Mouse (Mus musculus) brain, embryonic 14.5 days (tissue): ENCODE measurements around the gene L3hypdh. TPM values are rescaled to one million over a fixed set of nuclear protein-coding genes. Genes with fewer than 3 reads are reported as not detected.
A peak's percentile ranks its signal among the peaks of the same experiment; 100 is the strongest.
"Not testable (repeated sequence)": the region's sequence is repeated elsewhere in the genome, so short reads cannot be mapped to it uniquely, and the experiment has no call there.

ENCODE experiments used
- DNase-seq: peaks from one replicate; pipeline ENCODE4 v3.0.0-alpha.2; 2011; ENCODE audit warnings: low read depth
- CTCF ChIP-seq: fragments of 200-500 bp; IDR thresholded peaks from 2 replicates; pipeline ENCODE4 v1.5.1; 2012; ENCODE audit warnings: inconsistent platforms, mild to moderate bottlenecking, moderate library complexity, borderline replicate concordance; ENCODE audit not compliant: insufficient read depth, insufficient read length; ENCODE audit errors: extremely low read depth
- POLR2A ChIP-seq: fragments of 200-500 bp; IDR thresholded peaks from 2 replicates; pipeline ENCODE4 v1.6.1; 2012; ENCODE audit warnings: mild to moderate bottlenecking, inconsistent platforms, borderline replicate concordance; ENCODE audit not compliant: poor library complexity, insufficient read depth, insufficient read length, severe bottlenecking; ENCODE audit errors: extremely low read depth
- polyA plus RNA-seq: library from polyadenylated mRNA; depleted of rRNA; stranded (reverse); fragments of >200 nt; gene quantifications from 2 replicates; pipeline ENCODE4 v1.2.3, GENCODE M21; 2012

L3hypdh gene
- polyA plus RNA-seq, 1 experiment, result 12.7 TPM

- TF ChIP-seq POLR2A, result no peak
- no peak for TF ChIP-seq CTCF
- no peak for DNase-seq
These were observed 2.0 kb downstream of the L3hypdh start for GRCm38 (mm10) chr12:72083265-72083664.

GRCm38 (mm10) chr12:72082370-72082769 lies 2.9 kb downstream of the L3hypdh start:
- TF ChIP-seq CTCF, result no peak
- TF ChIP-seq POLR2A, result no peak
- DNase-seq, result no peak

GRCm38 (mm10) chr12:72081961-72082360 lies 3.3 kb downstream of the L3hypdh start:
- no peak for DNase-seq
- TF ChIP-seq CTCF (no peak), POLR2A (no peak)

- no peak for TF ChIP-seq POLR2A
- no peak for TF ChIP-seq CTCF
- no peak for DNase-seq
These were observed 7.0 kb downstream of the L3hypdh start for GRCm38 (mm10) chr12:72078248-72078647.

- TF ChIP-seq CTCF, result peak; percentile 85
- peak; percentile 29; the same call in 1 of the 2 replicates for TF ChIP-seq POLR2A
- peak; percentile 95 for DNase-seq
These were observed 14.6 kb downstream of the L3hypdh start, which contains the start of gene Gpr135 for GRCm38 (mm10) chr12:72070327-72071269. Gene Gpr135 (minus strand): TSS chr12:72071125.

GRCm38 (mm10) chr12:72069626-72070326 lies 15.5 kb downstream of the L3hypdh start:
- DNase-seq, result peak; percentile 44

GRCm38 (mm10) chr12:72057780-72058179 lies 27.5 kb downstream of the L3hypdh start:
- no peak for DNase-seq
- TF ChIP-seq POLR2A, result no peak
- no peak for TF ChIP-seq CTCF

More at GRCm38 (mm10) chr12:72069626-72070326, 15.5 kb downstream of the L3hypdh start:
- TF ChIP-seq CTCF, result no peak
- no peak for TF ChIP-seq POLR2A

GRCm38 (mm10) chr12:72053851-72054250 lies 31.4 kb downstream of the L3hypdh start:
- TF ChIP-seq CTCF (no peak), POLR2A (no peak)
- no peak for DNase-seq

- peak; percentile 53 for DNase-seq
- TF ChIP-seq CTCF (peak; percentile 55; the same call in 1 of the 2 replicates), POLR2A (no peak)
These were observed 31.9 kb downstream of the L3hypdh start for GRCm38 (mm10) chr12:72053303-72053702.

- TF ChIP-seq POLR2A (no peak), CTCF (no peak)
These were observed 32.7 kb downstream of the L3hypdh start for GRCm38 (mm10) chr12:72052571-72052970.

GRCm38 (mm10) chr12:72050821-72051220 lies 34.4 kb downstream of the L3hypdh start:
- no peak for DNase-seq
- TF ChIP-seq CTCF (no peak), POLR2A (no peak)

More at GRCm38 (mm10) chr12:72052571-72052970, 32.7 kb downstream of the L3hypdh start:
- no peak for DNase-seq

- DNase-seq, result not testable (repeated sequence)
These were observed 35.1 kb downstream of the L3hypdh start for GRCm38 (mm10) chr12:72050156-72050555.

- peak; percentile 63 for DNase-seq
- TF ChIP-seq CTCF, result 0 out of 2 replicates have a peak, but pooled peaks have one; percentile 13
- no peak for TF ChIP-seq POLR2A
These were observed 37.7 kb downstream of the L3hypdh start for GRCm38 (mm10) chr12:72047513-72047912.
